Comparison of ENCODE assay signal across 25 mouse cellular contexts in the genomic region with DNA sequence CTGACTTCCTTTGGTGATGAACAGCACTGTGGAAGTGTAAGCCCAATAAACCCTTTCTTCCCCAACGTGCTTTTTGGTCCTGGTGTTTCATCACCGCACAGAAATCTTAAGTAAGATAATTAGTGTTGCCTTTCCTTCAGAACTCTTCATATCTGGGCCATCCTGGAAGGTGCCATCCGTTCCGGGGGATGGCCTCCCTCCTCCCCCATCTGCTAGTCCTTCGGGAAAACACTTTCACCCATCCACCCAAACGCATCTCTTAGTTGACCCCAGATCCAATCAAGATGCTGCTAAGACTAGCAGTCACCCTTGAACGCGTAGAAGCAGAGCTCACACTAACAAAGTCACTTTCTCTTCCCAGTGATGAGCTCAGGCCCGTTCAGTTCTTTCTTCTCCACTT.
"Had no signal": no experiment of that assay in that cellular context is flagged by ENCODE, and none has a peak within 500 bp of the region (broad histone marks: within the 10 kb centered on the region; RNA-seq: fewer than 3 reads in every experiment).

No protein-coding gene starts in this region.

- H3K9me3 ChIP-seq: heart, embryonic 13.5 days; heart, embryonic 15.5 days; hindbrain, embryonic 13.5 days; hindbrain, embryonic 15.5 days; kidney, embryonic 15.5 days; limb, embryonic 13.5 days; limb, embryonic 15.5 days; liver, embryonic 12.5 days had no signal

- DNase-seq: gastrocnemius, postnatal 14 days; gastrocnemius, postnatal 36 days; heart, adult 11 months; heart, adult 2 months; heart, postnatal 14 days; heart, postnatal 36 days; kidney, adult 11 months; kidney, adult 2 months; kidney, adult 9 months; kidney, postnatal 14 days; kidney, postnatal 36 days; layer of hippocampus, adult 9-11 months; layer of hippocampus, postnatal 36 days; left cerebral cortex, postnatal 4 days had no signal

- H3K27me3 ChIP-seq: heart, embryonic 13.5 days; heart, embryonic 15.5 days; hindbrain, embryonic 15.5 days; kidney, embryonic 15.5 days; limb, embryonic 13.5 days; limb, embryonic 15.5 days; liver, embryonic 12.5 days had no signal

- H3K4me3 ChIP-seq: heart, adult 2 months; heart, embryonic 13.5 days; heart, embryonic 15.5 days; hindbrain, embryonic 13.5 days; hindbrain, embryonic 15.5 days; kidney, embryonic 15.5 days; left cerebral cortex, adult 2 months; limb, embryonic 13.5 days; limb, embryonic 15.5 days; liver, embryonic 12.5 days had no signal

- H3K27ac ChIP-seq: heart, adult 2 months; heart, embryonic 13.5 days; heart, embryonic 15.5 days; hindbrain, embryonic 13.5 days; hindbrain, embryonic 15.5 days; hindbrain, postnatal 0 days; kidney, embryonic 15.5 days; kidney, postnatal 0 days; left cerebral cortex, adult 2 months; limb, embryonic 13.5 days; limb, embryonic 15.5 days; liver, embryonic 12.5 days had no signal

- H3K36me3 ChIP-seq: heart, embryonic 15.5 days; hindbrain, embryonic 15.5 days; kidney, embryonic 15.5 days had no signal
